Comparison of ENCODE assay signal across 8 mouse cellular contexts in the genomic region with DNA sequence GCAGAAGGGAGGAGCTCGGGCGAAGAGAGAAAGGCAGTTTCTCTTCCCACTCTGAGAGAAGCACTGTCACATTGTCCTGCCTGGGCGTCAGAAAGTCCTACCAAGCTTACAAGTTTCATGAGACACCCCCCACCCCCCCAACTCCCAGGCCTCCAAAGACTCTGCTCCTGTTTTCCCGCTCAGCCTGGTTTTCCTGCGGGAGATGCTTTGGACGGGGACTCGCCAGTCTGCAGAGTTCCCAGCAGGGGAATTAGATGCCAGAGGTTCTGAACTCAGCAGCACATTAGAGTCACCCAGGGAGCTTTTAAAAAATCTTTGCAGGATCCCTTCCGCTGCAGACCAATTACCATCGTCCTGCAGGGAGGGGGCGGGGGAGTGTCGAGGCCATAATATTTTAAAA.
A peak's percentile ranks its signal among the peaks of the same experiment; 100 is the strongest.
DNase-seq lines count a peak whose midpoint lies in the region; ATAC-seq lines count a peak whose summit lies in the region.

No protein-coding gene starts in this region.

- no peaks in the 10 kb centered on the region for H3K36me3 ChIP-seq in heart, embryonic 10.5 days
- no peaks in the 10 kb centered on the region for H3K36me3 ChIP-seq in neural tube, embryonic 11.5 days (ENCODE audit: control insufficient read depth, insufficient read depth, low read length)
- no peaks in the 10 kb centered on the region for H3K36me3 ChIP-seq in limb, embryonic 15.5 days

- H3K4me2 ChIP-seq in neural tube, embryonic 11.5 days (ENCODE audit: low read depth): peak overlapping the region; percentile 17
- peak overlapping the region; percentile 39 for H3K4me2 ChIP-seq in limb, embryonic 15.5 days

- intact Hi-C loops in heart, postnatal 14 days (cut with DNase I): loop anchor here (5.0 kb wide), 2 partner anchors 535 to 1600 kb away; no protein-coding TSS in a partner anchor

- H3K4me3 ChIP-seq in heart, embryonic 10.5 days: peak overlapping the region; percentile 54
- H3K4me3 ChIP-seq in neural tube, embryonic 11.5 days (ENCODE audit: low read depth, low read length): no peak overlapping the region
- 0 out of 2 replicates have a peak overlapping the region, but pooled peaks have one; percentile 11 for H3K4me3 ChIP-seq in limb, embryonic 15.5 days

- ATAC-seq in neural tube, embryonic 11.5 days (ENCODE audit: insufficient read depth, low FRiP score, low TSS enrichment): no peak
- ATAC-seq in limb, embryonic 15.5 days (ENCODE audit: insufficient number of reproducible peaks, low FRiP score, low TSS enrichment, low read depth): no peak

- DNase-seq in heart, embryonic 10.5 days (ENCODE audit: low spot score): no peak
- no peak for DNase-seq in heart, postnatal 14 days
- DNase-seq in neural tube, embryonic 11.5 days (ENCODE audit: low spot score): no peak
- no peak for DNase-seq in neural tube, embryonic 10.5 days (ENCODE audit: extremely low spot score, low spot score)
- peak; percentile 5 for DNase-seq in yolk sac, embryonic 10.5 days (ENCODE audit: low spot score)
- no peak for DNase-seq in adrenal gland, adult (ENCODE audit: inconsistent age in 2 of 2, low spot score in 1 of 2)
- DNase-seq in thymus, postnatal 0 days (ENCODE audit: low spot score): no peak

- peaks cover 17% of the 10 kb centered on the region; the same call in 1 of the 2 replicates for H3K4me1 ChIP-seq in heart, embryonic 10.5 days
- H3K4me1 ChIP-seq in neural tube, embryonic 11.5 days (ENCODE audit: control insufficient read depth, insufficient read depth, low read length): no peaks in the 10 kb centered on the region
- peaks cover 17% of the 10 kb centered on the region; the same call in 1 of the 2 replicates for H3K4me1 ChIP-seq in limb, embryonic 15.5 days

- no peaks in the 10 kb centered on the region for H3K27me3 ChIP-seq in heart, embryonic 10.5 days (ENCODE audit: insufficient read depth, poor library complexity, severe bottlenecking)
- no peaks in the 10 kb centered on the region for H3K27me3 ChIP-seq in neural tube, embryonic 11.5 days (ENCODE audit: control insufficient read depth, insufficient read depth, low read length)
- H3K27me3 ChIP-seq in limb, embryonic 15.5 days: 0 out of 2 replicates have a peak, but pooled peaks cover 4% of the 10 kb centered on the region

- WGBS in heart, embryonic 10.5 days: 6% methylated on average over 11 of the region's 11 CpGs
- 5% methylated on average over 10 of the region's 11 CpGs for WGBS in neural tube, embryonic 11.5 days
- 4% methylated on average over 11 of the region's 11 CpGs for WGBS in limb, embryonic 15.5 days

- H3K9ac ChIP-seq in neural tube, embryonic 11.5 days (ENCODE audit: low read length): no peak overlapping the region
- H3K9ac ChIP-seq in limb, embryonic 15.5 days: no peak overlapping the region

- no peaks in the 10 kb centered on the region for H3K9me3 ChIP-seq in heart, embryonic 10.5 days
- no peaks in the 10 kb centered on the region for H3K9me3 ChIP-seq in neural tube, embryonic 11.5 days (ENCODE audit: control insufficient read depth, low read length)
- no peaks in the 10 kb centered on the region for H3K9me3 ChIP-seq in limb, embryonic 15.5 days

- peak overlapping the region; percentile 83 for H3K27ac ChIP-seq in heart, embryonic 10.5 days
- H3K27ac ChIP-seq in neural tube, embryonic 11.5 days (ENCODE audit: low read depth, low read length): no peak overlapping the region
- no peak overlapping the region for H3K27ac ChIP-seq in limb, embryonic 15.5 days
